Mouse (Mus musculus) cerebellum, postnatal 25 days (tissue): ENCODE measurements around the gene Dglucy.

Source experiments
- DNase-seq, 2 experiments: peaks; one replicate each; pipeline ENCODE4 v3.0.0; 2021; ENCODE audit warnings: mixed read lengths in 2 of 2

Gene Dglucy

GRCm38 (mm10) chr12:100887801-100888258 lies 109.0 kb downstream of the Dglucy start:
- peak; percentile 50 to 66 for DNase-seq

GRCm38 (mm10) chr12:100890548-100890947 lies 111.7 kb downstream of the Dglucy start:
- DNase-seq: no peak

GRCm38 (mm10) chr12:100895504-100895903 lies 116.6 kb downstream of the Dglucy start:
- no peak for DNase-seq

GRCm38 (mm10) chr12:100896661-100897060 lies 117.8 kb downstream of the Dglucy start:
- no peak for DNase-seq

- DNase-seq: peak; percentile 85 to 90
Observed at GRCm38 (mm10) chr12:100897736-100898650, 119.1 kb downstream of the Dglucy start.

- peak; percentile 89 for DNase-seq
Observed at GRCm38 (mm10) chr12:100899111-100899640, 120.3 kb downstream of the Dglucy start.

GRCm38 (mm10) chr12:100900901-100901300 lies 122.0 kb downstream of the Dglucy start:
- no peak for DNase-seq

GRCm38 (mm10) chr12:100901386-100901785 lies 122.5 kb downstream of the Dglucy start:
- DNase-seq: no peak

GRCm38 (mm10) chr12:100903761-100904160 lies 124.9 kb downstream of the Dglucy start:
- DNase-seq: peak; percentile 51 to 62

GRCm38 (mm10) chr12:100906861-100907260 lies 128.0 kb downstream of the Dglucy start:
- DNase-seq: no peak

GRCm38 (mm10) chr12:100907598-100908297 lies 128.9 kb downstream of the Dglucy start, which contains the start of gene Gpr68:
Gene Gpr68, minus strand, starts transcription at chr12:100908198.
- peak; percentile 77 to 80 for DNase-seq

GRCm38 (mm10) chr12:100908298-100909034 lies 129.6 kb downstream of the Dglucy start:
- peak in 1 of 2 experiments; percentile 57 for DNase-seq

GRCm38 (mm10) chr12:100909765-100910164 lies 130.9 kb downstream of the Dglucy start:
- DNase-seq: peak; percentile 69 to 76

- DNase-seq: peak; percentile 82 to 84
Observed at GRCm38 (mm10) chr12:100910731-100911130, 131.9 kb downstream of the Dglucy start.

GRCm38 (mm10) chr12:100924646-100925339 lies 145.9 kb downstream of the Dglucy start:
- DNase-seq: no peak

- DNase-seq: peak; percentile 55 to 80
Observed at GRCm38 (mm10) chr12:100925644-100926619, 147.1 kb downstream of the Dglucy start.

- no peak for DNase-seq
Observed at GRCm38 (mm10) chr12:100928286-100928685, 149.4 kb downstream of the Dglucy start.

- no peak for DNase-seq
Observed at GRCm38 (mm10) chr12:100931653-100932052, 152.8 kb downstream of the Dglucy start.

- DNase-seq: no peak
Observed at GRCm38 (mm10) chr12:100934796-100935195, 155.9 kb downstream of the Dglucy start.

GRCm38 (mm10) chr12:100936116-100936515 lies 157.3 kb downstream of the Dglucy start:
- peak; percentile 84 to 89 for DNase-seq

GRCm38 (mm10) chr12:100936737-100937136 lies 157.9 kb downstream of the Dglucy start:
- no peak for DNase-seq
